Mouse (Mus musculus) stomach, postnatal 0 days (tissue): ENCODE results near the gene Acadvl.

ENCODE experiments used
- CTCF ChIP-seq: IDR thresholded peaks from 2 replicates; pipeline ENCODE4 v1.5.1; 2016; ENCODE audit warnings: antibody characterized with exemption, low read depth, mild to moderate bottlenecking, moderate library complexity
- EP300 ChIP-seq: optimal IDR thresholded peaks from 2 replicates; pipeline ENCODE3; 2016; ENCODE audit warnings: antibody characterized with exemption

GRCm38 (mm10) chr11:70045435-70045834 is 30.2 kb upstream of the Acadvl start:
- TF ChIP-seq CTCF (no peak), EP300 (no peak)
